Mouse (Mus musculus) gastrocnemius, adult 2 months (tissue): Measurements from ENCODE around the gene Hnrnph1. TPM values are rescaled to one million over a fixed set of nuclear protein-coding genes. Genes with fewer than 3 reads are reported as not detected.

Experiments
- DNase-seq: peaks from one replicate; pipeline ENCODE4 v3.0.0; 2022
- H3K27ac ChIP-seq: fragments of 200-600 bp; 2 replicates; pipeline ENCODE4 v1.8.1; 2022; ENCODE audit warnings: mild to moderate bottlenecking
- H3K4me3 ChIP-seq: fragments of 200-600 bp; 2 replicates; pipeline ENCODE4 v1.8.1; 2022; ENCODE audit warnings: mild to moderate bottlenecking, moderate library complexity
- CTCF ChIP-seq: fragments of 200-600 bp; IDR thresholded peaks from 2 replicates; pipeline ENCODE4 v1.8.1; 2022; ENCODE audit warnings: antibody characterized with exemption, mild to moderate bottlenecking, moderate library complexity
- intact Hi-C: fragments of 180-260 bp; cut with DNase I; formaldehyde crosslinking; loops from one replicate; pipeline ENCODE4 v1.15.1; 2025
- long read RNA-seq, 2 experiments: library from polyadenylated mRNA; stranded (forward); transcript quantifications; one replicate each; pipeline ENCODE4 v2.0.0; 2021
- total RNA-seq, 2 experiments: library from RNA; stranded (reverse); gene quantifications; 2 replicates each; pipeline ENCODE4 v1.2.3; 2021

The Hnrnph1 gene
- total RNA-seq, result 100 to 1,000 TPM; 109 to 114 TPM
- long read RNA-seq, experiment 1, partial matches to known transcripts, result 1 of 13 reads
- long read RNA-seq, experiment 1, other reads (novel, unspliced or antisense), result 9 of 13 reads
- long read RNA-seq, experiment 2, partial matches to known transcripts, result 9 of 20 reads
- long read RNA-seq, experiment 2, other reads (novel, unspliced or antisense), result 8 of 20 reads

DNA sequence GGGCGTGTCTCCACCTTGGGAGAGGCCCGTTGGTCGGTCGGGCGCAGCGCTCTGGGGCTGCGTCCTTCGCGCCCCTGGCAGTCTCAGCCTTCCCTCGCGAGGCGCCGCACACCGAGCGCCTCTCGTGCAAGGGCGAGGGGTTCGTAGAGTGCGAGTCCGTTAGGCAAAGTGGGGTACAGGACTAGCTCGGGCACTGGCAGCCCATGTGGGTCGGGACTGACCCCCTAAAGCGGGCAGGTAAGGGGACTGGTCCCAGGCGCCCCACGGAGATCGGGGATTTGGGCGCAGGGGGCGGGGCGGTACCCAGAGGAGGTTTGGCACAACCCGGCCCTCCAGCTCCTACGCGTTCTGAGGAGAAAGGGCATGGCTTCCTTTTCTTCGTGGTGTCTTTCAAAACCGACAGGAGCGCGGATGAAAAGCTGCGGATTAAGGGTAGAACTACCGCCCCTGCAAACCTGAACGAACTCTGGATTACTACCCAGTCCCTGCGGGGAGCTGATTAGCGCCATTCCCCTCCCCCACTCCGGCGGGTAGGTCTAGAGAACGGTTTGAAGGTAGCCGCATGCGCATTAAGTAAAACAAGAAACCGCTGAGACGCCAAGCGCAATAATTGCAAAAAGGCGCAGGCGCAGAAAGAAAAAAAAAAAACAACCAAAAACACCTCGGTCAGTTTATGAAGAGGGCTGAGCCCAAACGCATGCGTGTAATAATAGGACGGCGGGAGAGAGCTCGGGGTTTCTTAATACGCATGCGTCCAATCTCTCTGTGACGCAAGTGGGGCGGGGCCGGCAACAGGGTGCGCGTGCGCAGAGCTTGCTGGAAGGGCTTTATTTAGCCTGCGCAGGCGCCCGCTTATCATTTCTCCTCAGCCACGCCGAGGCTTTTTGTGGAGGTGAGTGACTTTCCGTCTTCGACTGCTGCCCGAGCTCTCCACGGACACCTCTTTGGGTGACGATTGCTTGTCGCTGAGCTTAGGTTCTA is at the start of gene Hnrnph1:
Gene Hnrnph1 (plus strand): TSS at position 80 of the 981 bp plus-strand sequence.
- peak within 1 kb of the TSS; percentile 99 for H3K27ac ChIP-seq
- DNase-seq, result peak; percentile 97
- intact Hi-C loops, result loop anchor here (5.0 kb wide), 1 partner anchor 50 kb away; the partner anchor contains the start of gene Canx
- TF ChIP-seq CTCF, result no peak
- H3K4me3 ChIP-seq, result peak within 1 kb of the TSS; percentile 94

- no peak for TF ChIP-seq CTCF
- intact Hi-C loops, result loop anchor here (5.0 kb wide), 2 partner anchors 34 to 49 kb away; partner anchors contain the start of gene Hnrnph1
- no peak for DNase-seq
- H3K4me3 ChIP-seq, result no peak overlapping the region
- no peak overlapping the region for H3K27ac ChIP-seq
Measured at GRCm38 (mm10) chr11:50328075-50328625, 48.6 kb upstream of the Hnrnph1 start.

GRCm38 (mm10) chr11:50329378-50329777 is 47.4 kb upstream of the Hnrnph1 start:
- Histone ChIP-seq H3K4me3 (no peak overlapping the region), H3K27ac (no peak overlapping the region)
- DNase-seq, result no peak
- TF ChIP-seq CTCF, result no peak
- intact Hi-C loops, result loop anchor here (5.0 kb wide), 2 partner anchors 33 to 48 kb away; partner anchors contain the start of gene Hnrnph1

- intact Hi-C loops, result no loop called here
Measured at GRCm38 (mm10) chr11:50333181-50333580, 43.6 kb upstream of the Hnrnph1 start.

GRCm38 (mm10) chr11:50336126-50336525 is 40.7 kb upstream of the Hnrnph1 start:
- TF ChIP-seq CTCF, result no peak
- no peak for DNase-seq
- intact Hi-C loops, result no loop called here

More at GRCm38 (mm10) chr11:50333181-50333580, 43.6 kb upstream of the Hnrnph1 start:
- peak; percentile 75 for DNase-seq
- peak overlapping the region; percentile 66 for H3K27ac ChIP-seq
- no peak for TF ChIP-seq CTCF
- no peak overlapping the region for H3K4me3 ChIP-seq

DNA sequence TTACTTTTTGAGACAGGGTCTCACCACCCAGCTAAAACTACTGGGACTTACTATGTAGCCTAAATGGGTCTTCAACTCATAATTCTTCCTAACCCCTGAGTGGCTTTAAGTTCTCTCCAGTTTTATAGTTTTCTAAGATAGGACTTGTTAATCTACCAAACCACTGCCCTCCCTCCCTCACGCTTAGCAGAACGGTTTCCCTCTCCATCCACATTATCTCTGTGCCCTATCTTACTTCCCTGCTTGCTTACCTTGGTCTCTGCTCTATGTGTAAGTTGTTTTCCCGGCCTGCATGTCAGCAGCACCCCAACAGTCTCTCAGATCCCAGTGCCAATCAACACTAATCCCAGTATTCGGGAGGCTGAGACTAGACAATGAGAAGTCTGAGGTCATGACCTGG is 39.9 kb upstream of the Hnrnph1 start:
- intact Hi-C loops, result no loop called here
- DNase-seq, result no peak
- Histone ChIP-seq H3K4me3 (no peak overlapping the region), H3K27ac (no peak overlapping the region)
- no peak for TF ChIP-seq CTCF

More at GRCm38 (mm10) chr11:50336126-50336525, 40.7 kb upstream of the Hnrnph1 start:
- no peak overlapping the region for H3K27ac ChIP-seq
- H3K4me3 ChIP-seq, result no peak overlapping the region

GRCm38 (mm10) chr11:50345486-50345885 is 31.3 kb upstream of the Hnrnph1 start:
- Histone ChIP-seq H3K27ac (no peak overlapping the region), H3K4me3 (no peak overlapping the region)
- no peak for DNase-seq
- no peak for TF ChIP-seq CTCF
- intact Hi-C loops, result no loop called here

DNA sequence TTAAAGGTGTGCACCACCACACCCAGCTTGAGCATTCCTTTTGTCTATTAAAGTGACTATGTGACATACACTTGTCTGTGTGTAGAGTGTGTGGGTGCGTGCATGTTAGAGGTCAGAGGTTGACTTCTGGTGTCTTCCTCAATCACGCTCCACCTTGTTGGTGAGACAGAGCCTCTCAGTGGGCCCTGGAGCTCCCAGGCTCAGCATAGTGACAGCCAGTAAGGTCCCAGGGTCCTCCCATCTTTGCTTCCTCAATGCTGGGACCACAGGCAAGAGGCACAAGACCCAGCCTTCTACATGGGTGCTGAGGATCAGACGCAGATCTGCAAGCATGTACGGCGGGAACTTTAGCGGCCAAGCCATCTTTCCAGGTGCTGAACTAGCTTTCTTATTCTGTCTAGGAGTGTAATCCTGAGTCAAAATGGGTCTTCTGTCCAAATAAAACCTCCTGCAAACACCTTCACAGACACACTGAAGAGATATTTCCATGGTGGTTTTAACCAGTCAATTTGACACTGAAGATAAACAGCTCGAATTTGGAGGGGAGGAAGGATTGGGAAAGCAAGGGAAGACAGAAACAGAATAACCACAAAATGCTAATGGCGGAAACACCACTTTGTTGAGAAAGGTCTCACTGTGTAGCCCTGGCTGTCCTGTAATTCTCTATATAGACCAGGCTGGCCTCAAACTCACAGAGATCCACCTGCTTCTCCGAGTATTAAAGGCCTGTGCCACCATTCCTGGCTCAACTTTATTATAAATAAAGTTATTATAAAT is 30.3 kb upstream of the Hnrnph1 start:
- DNase-seq, result no peak
- intact Hi-C loops, result no loop called here
- Histone ChIP-seq H3K27ac (no peak overlapping the region), H3K4me3 (no peak overlapping the region)
- no peak for TF ChIP-seq CTCF

GRCm38 (mm10) chr11:50352177-50352576 is 24.6 kb upstream of the Hnrnph1 start:
- no peak for DNase-seq
- TF ChIP-seq CTCF, result no peak
- intact Hi-C loops, result no loop called here
- Histone ChIP-seq H3K4me3 (no peak overlapping the region), H3K27ac (no peak overlapping the region)

- intact Hi-C loops, result no loop called here
- no peak; the same call in 1 of the 2 replicates for TF ChIP-seq CTCF
- no peak within 1 kb of the TSS for H3K27ac ChIP-seq
- DNase-seq, result no peak
- no peak within 1 kb of the TSS for H3K4me3 ChIP-seq
Measured at GRCm38 (mm10) chr11:50354162-50354561, 22.6 kb upstream of the Hnrnph1 start, which contains the start of gene Cby3. Gene Cby3 (plus strand): TSS chr11:50354462.

- intact Hi-C loops, result no loop called here
- Histone ChIP-seq H3K27ac (no peak overlapping the region), H3K4me3 (no peak overlapping the region)
- no peak for TF ChIP-seq CTCF
- DNase-seq, result no peak
Measured at GRCm38 (mm10) chr11:50354851-50355250, 21.9 kb upstream of the Hnrnph1 start.

DNA sequence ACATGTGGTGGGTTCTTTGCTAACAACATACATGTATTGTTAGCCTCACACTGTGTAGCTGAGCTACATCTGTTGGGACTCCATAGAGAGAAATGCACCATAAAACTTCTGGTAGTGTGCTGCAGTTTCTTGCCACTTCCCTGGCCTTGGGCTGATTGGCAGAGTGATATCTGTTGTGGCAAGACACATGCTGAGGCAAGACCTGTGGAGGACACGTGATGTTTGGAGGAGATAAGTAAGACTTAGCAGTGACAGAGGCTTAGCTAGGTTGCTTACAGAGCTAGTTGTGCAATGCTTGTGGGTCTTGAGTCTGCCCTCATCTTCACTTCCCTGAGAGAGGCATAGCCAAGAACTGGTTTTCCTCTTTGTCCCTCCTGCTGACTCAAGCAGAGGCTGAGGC is 21.4 kb upstream of the Hnrnph1 start:
- Histone ChIP-seq H3K27ac (no peak overlapping the region), H3K4me3 (no peak overlapping the region)
- intact Hi-C loops, result no loop called here
- TF ChIP-seq CTCF, result no peak
- DNase-seq, result no peak
